Mouse (Mus musculus) embryonic facial prominence, embryonic 11.5 days (tissue): ENCODE measurements around the gene Hypm. TPM values are rescaled to one million over a fixed set of nuclear protein-coding genes. Genes with fewer than 3 reads are reported as not detected.

Experiments
- polyA plus RNA-seq: library from polyadenylated mRNA; unstranded; fragments of >200 nt; fragmentation: Nextera tagmentation; extraction: Ambion mirVana; gene quantifications from 2 replicates; pipeline ENCODE4 v1.2.1, GENCODE M21; 2014

Hypm gene
- polyA plus RNA-seq, 1 experiment from 2014 or later, result not detected

Other genes with a start within 250 kb of the Hypm start
- 23.5 and 24.9 TPM in 2 replicates for gene Dynlt3, start 183.9 kb upstream of the Hypm start, polyA plus RNA-seq
- not detected in 2 replicates for gene H2al3, start 2.8 kb downstream of the Hypm start, polyA plus RNA-seq
- gene Sytl5, start 38.7 kb downstream of the Hypm start, polyA plus RNA-seq, result 0.32 and 0.91 TPM in 2 replicates